ENCODE assay signal across 8 mouse cellular contexts in the genomic region with DNA sequence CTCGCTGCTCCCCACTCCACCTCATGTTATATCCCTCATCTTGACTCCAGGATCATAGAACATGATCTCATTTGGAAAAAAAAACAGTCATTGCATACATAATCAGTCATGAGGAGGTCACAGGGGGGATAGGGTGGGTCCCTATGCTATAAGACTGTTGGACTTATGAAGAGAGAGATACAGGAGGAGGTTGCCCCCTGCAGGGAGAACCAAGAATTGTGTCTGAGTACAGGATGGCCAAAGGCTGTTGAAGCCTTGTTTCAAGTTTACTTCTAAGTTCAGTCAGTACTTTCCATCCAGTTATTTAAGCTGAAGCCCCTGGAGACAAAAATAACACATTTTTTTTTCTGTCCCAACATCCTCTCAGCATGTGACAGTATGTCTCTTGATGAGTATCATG.
DNase-seq lines count a peak whose midpoint lies in the region; ATAC-seq lines count a peak whose summit lies in the region.

No protein-coding gene starts in this region.

- intact Hi-C loops in heart, postnatal 36 days (cut with DNase I), result loop anchor here (1.0 to 10.0 kb wide), 4 partner anchors 79 to 254 kb away; a partner anchor contains a TSS
- intact Hi-C loops in left cerebral cortex, postnatal 25 days (cut with DNase I), result loop anchor here (1.0 to 5.0 kb wide), 3 partner anchors 61 to 254 kb away; a partner anchor contains a TSS

- H3K36me3 ChIP-seq in hindbrain, embryonic 11.5 days (ENCODE audit: control insufficient read depth, insufficient read depth, low read length), result no peaks in the 10 kb centered on the region
- H3K36me3 ChIP-seq in hindbrain, embryonic 16.5 days (ENCODE audit: control insufficient read depth, insufficient read depth, low read length), result peaks cover 12% of the 10 kb centered on the region

- H3K9ac ChIP-seq in hindbrain, embryonic 11.5 days (ENCODE audit: low read depth, low read length), result no peak overlapping the region
- no peak overlapping the region for H3K9ac ChIP-seq in hindbrain, embryonic 16.5 days (ENCODE audit: low read depth, low read length)

- ATAC-seq in hindbrain, embryonic 11.5 days (ENCODE audit: low FRiP score), result no peak
- no peak for ATAC-seq in hindbrain, embryonic 16.5 days
- ATAC-seq in erythroblast, adult 5-6 weeks (replicated peaks; ENCODE audit: low FRiP score, poor library complexity, severe bottlenecking), result no peak

- peak; percentile 61 for DNase-seq in hindbrain, embryonic 11.5 days (ENCODE audit: low spot score)
- peak; percentile 27 for DNase-seq in ES-CJ7 (ENCODE audit: low read depth, low spot score)
- DNase-seq in adrenal gland, postnatal 36 days, result peak; percentile 44 to 48
- peak; percentile 23 to 51 for DNase-seq in heart, postnatal 36 days
- DNase-seq in left cerebral cortex, postnatal 25 days (ENCODE audit: low spot score in 2 of 2), result peak; percentile 59 to 72
- DNase-seq in right cerebral cortex, postnatal 14 days, result peak; percentile 56

- 82% methylated on average over 1 of the region's 1 CpGs for WGBS in hindbrain, embryonic 11.5 days
- 92% methylated on average over 1 of the region's 1 CpGs for whole genome bisulfite sequencing in hindbrain, embryonic 16.5 days

- no peaks in the 10 kb centered on the region for H3K9me3 ChIP-seq in hindbrain, embryonic 11.5 days (ENCODE audit: control insufficient read depth, low read length)
- H3K9me3 ChIP-seq in hindbrain, embryonic 16.5 days (ENCODE audit: control insufficient read depth, low read length), result no peaks in the 10 kb centered on the region

- H3K27me3 ChIP-seq in hindbrain, embryonic 11.5 days (ENCODE audit: control insufficient read depth, insufficient read depth, low read length), result no peaks in the 10 kb centered on the region
- H3K27me3 ChIP-seq in hindbrain, embryonic 16.5 days (replicated peaks; ENCODE audit: control insufficient read depth, insufficient read depth, low read length), result no peaks in the 10 kb centered on the region

- H3K4me2 ChIP-seq in hindbrain, embryonic 11.5 days (replicated peaks; ENCODE audit: low read depth, low read length), result no peak overlapping the region
- no peak overlapping the region for H3K4me2 ChIP-seq in hindbrain, embryonic 16.5 days (ENCODE audit: low read length)

- no peaks in the 10 kb centered on the region for H3K4me1 ChIP-seq in hindbrain, embryonic 11.5 days (replicated peaks; ENCODE audit: control insufficient read depth, insufficient read depth, low read length)
- no peaks in the 10 kb centered on the region for H3K4me1 ChIP-seq in hindbrain, embryonic 16.5 days (ENCODE audit: control insufficient read depth, insufficient read depth, low read depth, low read length)

- no peak overlapping the region for H3K4me3 ChIP-seq in hindbrain, embryonic 11.5 days (ENCODE audit: low read depth, low read length)
- no peak overlapping the region for H3K4me3 ChIP-seq in hindbrain, embryonic 16.5 days (ENCODE audit: low read length)

- H3K27ac ChIP-seq in hindbrain, embryonic 11.5 days (ENCODE audit: low read depth, low read length), result no peak overlapping the region
- no peak overlapping the region for H3K27ac ChIP-seq in hindbrain, embryonic 16.5 days (ENCODE audit: low read depth, low read length)
